Mouse (Mus musculus) cortical plate, adult 2 months (tissue): ENCODE results near the gene Atg101.

Source experiments
- CTCF ChIP-seq: fragments of 200-500 bp; IDR thresholded peaks from 2 replicates; pipeline ENCODE4 v1.5.1; 2011; ENCODE audit warnings: mild to moderate bottlenecking, control low read depth, low read length; ENCODE audit not compliant: insufficient read depth; ENCODE audit errors: extremely low read depth
- POLR2A ChIP-seq: fragments of 200-500 bp; IDR thresholded peaks from 2 replicates; pipeline ENCODE4 v1.6.1; 2011; ENCODE audit warnings: mild to moderate bottlenecking, low read length, control low read depth; ENCODE audit not compliant: insufficient read depth; ENCODE audit errors: extremely low read depth

DNA sequence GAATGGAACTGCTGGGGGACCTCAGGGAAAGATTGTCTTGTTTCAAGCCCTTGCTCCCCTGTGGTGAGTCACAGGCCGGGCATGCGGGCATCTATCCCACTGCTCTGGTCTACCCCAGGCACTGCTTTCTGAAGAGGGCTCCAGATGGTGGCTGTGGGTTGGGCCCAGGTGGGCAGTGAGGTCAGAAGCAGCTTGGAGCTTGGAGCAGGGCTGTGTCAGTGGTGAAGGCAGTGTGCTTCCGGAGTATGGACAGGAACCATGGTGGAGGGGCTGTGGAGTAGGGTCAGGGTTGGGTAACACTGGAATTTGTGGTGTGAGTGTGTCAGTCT is 45.5 kb downstream of the Atg101 start:
- TF ChIP-seq CTCF (no peak), POLR2A (no peak)
